Mouse (Mus musculus): Measurements from ENCODE around the gene Rabgap1l.

Gene Rabgap1l

GRCm38 (mm10) chr1:160787926-160788325 lies 5.1 kb downstream of the Rabgap1l start:
- in situ Hi-C loops (cut with MboI, MseI) = no loop called here

GRCm38 (mm10) chr1:160787164-160787563 lies 5.8 kb downstream of the Rabgap1l start:
- in situ Hi-C loops (cut with MboI, MseI) = no loop called here

GRCm38 (mm10) chr1:160786571-160786970 lies 6.4 kb downstream of the Rabgap1l start:
- in situ Hi-C loops (cut with MboI, MseI) = no loop called here

- in situ Hi-C loops (cut with MboI, MseI) = no loop called here
Observed at GRCm38 (mm10) chr1:160785681-160786225, 7.3 kb downstream of the Rabgap1l start.

GRCm38 (mm10) chr1:160784122-160784521 lies 8.9 kb downstream of the Rabgap1l start:
- in situ Hi-C loops (cut with MboI, MseI) = no loop called here

- in situ Hi-C loops (cut with MboI, MseI) = no loop called here
Observed at GRCm38 (mm10) chr1:160774166-160774565, 18.8 kb downstream of the Rabgap1l start.

- in situ Hi-C loops (cut with MboI, MseI) = no loop called here
Observed at GRCm38 (mm10) chr1:160765565-160765964, 27.4 kb downstream of the Rabgap1l start.

GRCm38 (mm10) chr1:160758243-160758642 lies 34.8 kb downstream of the Rabgap1l start:
- in situ Hi-C loops (cut with MboI, MseI) = loop anchor here (5.0 kb wide), 1 partner anchor 84 kb away; no protein-coding TSS in a partner anchor

GRCm38 (mm10) chr1:160755359-160755758 lies 37.7 kb downstream of the Rabgap1l start:
- in situ Hi-C loops (cut with MboI, MseI) = loop anchor here (5.0 kb wide), 1 partner anchor 87 kb away; no protein-coding TSS in a partner anchor

- in situ Hi-C loops (cut with MboI, MseI) = no loop called here
Observed at GRCm38 (mm10) chr1:160750629-160751028, 42.4 kb downstream of the Rabgap1l start.

- in situ Hi-C loops (cut with MboI, MseI) = no loop called here
Observed at GRCm38 (mm10) chr1:160746786-160747185, 46.2 kb downstream of the Rabgap1l start.

- in situ Hi-C loops (cut with MboI, MseI) = no loop called here
Observed at GRCm38 (mm10) chr1:160745238-160745930, 47.6 kb downstream of the Rabgap1l start.

- in situ Hi-C loops (cut with MboI, MseI) = no loop called here
Observed at GRCm38 (mm10) chr1:160744009-160744408, 49.0 kb downstream of the Rabgap1l start.

GRCm38 (mm10) chr1:160743229-160743628 lies 49.8 kb downstream of the Rabgap1l start:
- in situ Hi-C loops (cut with MboI, MseI) = no loop called here

GRCm38 (mm10) chr1:160740650-160741049 lies 52.4 kb downstream of the Rabgap1l start:
- in situ Hi-C loops (cut with MboI, MseI) = no loop called here

GRCm38 (mm10) chr1:160734743-160735142 lies 58.3 kb downstream of the Rabgap1l start:
- in situ Hi-C loops (cut with MboI, MseI) = no loop called here

- in situ Hi-C loops (cut with MboI, MseI) = no loop called here
Observed at GRCm38 (mm10) chr1:160729944-160730343, 63.1 kb downstream of the Rabgap1l start.

GRCm38 (mm10) chr1:160717742-160718141 lies 75.3 kb downstream of the Rabgap1l start:
- in situ Hi-C loops (cut with MboI, MseI) = no loop called here

- in situ Hi-C loops (cut with MboI, MseI) = no loop called here
Observed at GRCm38 (mm10) chr1:160714685-160715084, 78.3 kb downstream of the Rabgap1l start.

GRCm38 (mm10) chr1:160713887-160714286 lies 79.1 kb downstream of the Rabgap1l start:
- in situ Hi-C loops (cut with MboI, MseI) = no loop called here

GRCm38 (mm10) chr1:160713383-160713782 lies 79.6 kb downstream of the Rabgap1l start:
- in situ Hi-C loops (cut with MboI, MseI) = no loop called here

- in situ Hi-C loops (cut with MboI, MseI) = no loop called here
Observed at GRCm38 (mm10) chr1:160710539-160710938, 82.5 kb downstream of the Rabgap1l start.

GRCm38 (mm10) chr1:160704596-160704995 lies 88.4 kb downstream of the Rabgap1l start:
- in situ Hi-C loops (cut with MboI, MseI) = no loop called here

Measured in T-helper 2 cell (primary cell).